Mouse (Mus musculus): ENCODE measurements around the gene Ndufaf2. TPM values are rescaled to one million over a fixed set of nuclear protein-coding genes. Genes with fewer than 3 reads are reported as not detected.

The Ndufaf2 gene
- polyA plus RNA-seq, 1 experiment: 22.0 TPM

- Histone ChIP-seq H3K27ac (ENCODE audit: insufficient read depth, low read depth, low read length) (no peak overlapping the region), H3K4me3 (ENCODE audit: insufficient read depth, low read length) (no peak overlapping the region), H3K4me1 (ENCODE audit: control insufficient read depth, insufficient read depth, low read length) (peaks cover 17% of the 10 kb centered on the region)
- no peak for TF ChIP-seq CTCF (IDR thresholded peaks at IDR 0.05; ENCODE audit: low read depth, low read length)
- TF ChIP-seq POLR2A (IDR thresholded peaks at IDR 0.05; ENCODE audit: borderline replicate concordance, low read depth, low read length): no peak
Observed at GRCm38 (mm10) chr13:108017349-108017748, 141.1 kb downstream of the Ndufaf2 start.

GRCm38 (mm10) chr13:108015166-108015565 lies 143.3 kb downstream of the Ndufaf2 start:
- Histone ChIP-seq H3K4me3 (ENCODE audit: insufficient read depth, low read length) (no peak overlapping the region), H3K27ac (ENCODE audit: insufficient read depth, low read depth, low read length) (0 out of 2 replicates have a peak overlapping the region, but pooled peaks have one; percentile 15), H3K4me1 (ENCODE audit: control insufficient read depth, insufficient read depth, low read length) (peaks cover 17% of the 10 kb centered on the region)
- TF ChIP-seq POLR2A (IDR thresholded peaks at IDR 0.05; ENCODE audit: borderline replicate concordance, low read depth, low read length) (no peak), CTCF (IDR thresholded peaks at IDR 0.05; ENCODE audit: low read depth, low read length) (no peak)

GRCm38 (mm10) chr13:108013839-108014238 lies 144.6 kb downstream of the Ndufaf2 start:
- Histone ChIP-seq H3K4me1 (ENCODE audit: control insufficient read depth, insufficient read depth, low read length) (peaks cover 17% of the 10 kb centered on the region), H3K4me3 (ENCODE audit: insufficient read depth, low read length) (no peak overlapping the region), H3K27ac (ENCODE audit: insufficient read depth, low read depth, low read length) (no peak overlapping the region)
- TF ChIP-seq POLR2A (IDR thresholded peaks at IDR 0.05; ENCODE audit: borderline replicate concordance, low read depth, low read length): no peak
- no peak for TF ChIP-seq CTCF (IDR thresholded peaks at IDR 0.05; ENCODE audit: low read depth, low read length)

GRCm38 (mm10) chr13:108013110-108013509 lies 145.3 kb downstream of the Ndufaf2 start:
- TF ChIP-seq POLR2A (IDR thresholded peaks at IDR 0.05; ENCODE audit: borderline replicate concordance, low read depth, low read length) (no peak), CTCF (IDR thresholded peaks at IDR 0.05; ENCODE audit: low read depth, low read length) (no peak)
- Histone ChIP-seq H3K4me3 (ENCODE audit: insufficient read depth, low read length) (no peak overlapping the region), H3K27ac (ENCODE audit: insufficient read depth, low read depth, low read length) (no peak overlapping the region), H3K4me1 (ENCODE audit: control insufficient read depth, insufficient read depth, low read length) (peaks cover 15% of the 10 kb centered on the region)

GRCm38 (mm10) chr13:108007861-108008260 lies 150.6 kb downstream of the Ndufaf2 start:
- TF ChIP-seq CTCF (IDR thresholded peaks at IDR 0.05; ENCODE audit: low read depth, low read length) (no peak), POLR2A (IDR thresholded peaks at IDR 0.05; ENCODE audit: borderline replicate concordance, low read depth, low read length) (no peak)
- Histone ChIP-seq H3K4me1 (ENCODE audit: control insufficient read depth, insufficient read depth, low read length) (no peaks in the 10 kb centered on the region), H3K4me3 (ENCODE audit: insufficient read depth, low read length) (no peak overlapping the region), H3K27ac (ENCODE audit: insufficient read depth, low read depth, low read length) (no peak overlapping the region)

- TF ChIP-seq CTCF (IDR thresholded peaks at IDR 0.05; ENCODE audit: low read depth, low read length): no peak
- TF ChIP-seq POLR2A (IDR thresholded peaks at IDR 0.05; ENCODE audit: borderline replicate concordance, low read depth, low read length): no peak
- Histone ChIP-seq H3K4me3 (ENCODE audit: insufficient read depth, low read length) (no peak overlapping the region), H3K27ac (ENCODE audit: insufficient read depth, low read depth, low read length) (no peak overlapping the region), H3K4me1 (ENCODE audit: control insufficient read depth, insufficient read depth, low read length) (no peaks in the 10 kb centered on the region)
Observed at GRCm38 (mm10) chr13:107996301-107996700, 162.1 kb downstream of the Ndufaf2 start.

- TF ChIP-seq POLR2A (IDR thresholded peaks at IDR 0.05; ENCODE audit: borderline replicate concordance, low read depth, low read length) (no peak), CTCF (IDR thresholded peaks at IDR 0.05; ENCODE audit: low read depth, low read length) (no peak)
- Histone ChIP-seq H3K4me1 (ENCODE audit: control insufficient read depth, insufficient read depth, low read length) (no peaks in the 10 kb centered on the region), H3K27ac (ENCODE audit: insufficient read depth, low read depth, low read length) (no peak overlapping the region), H3K4me3 (ENCODE audit: insufficient read depth, low read length) (no peak overlapping the region)
Observed at GRCm38 (mm10) chr13:107995211-107995610, 163.2 kb downstream of the Ndufaf2 start.

- Histone ChIP-seq H3K4me3 (ENCODE audit: insufficient read depth, low read length) (no peak overlapping the region), H3K27ac (ENCODE audit: insufficient read depth, low read depth, low read length) (no peak overlapping the region), H3K4me1 (ENCODE audit: control insufficient read depth, insufficient read depth, low read length) (no peaks in the 10 kb centered on the region)
- TF ChIP-seq POLR2A (IDR thresholded peaks at IDR 0.05; ENCODE audit: borderline replicate concordance, low read depth, low read length) (no peak), CTCF (IDR thresholded peaks at IDR 0.05; ENCODE audit: low read depth, low read length) (no peak)
Observed at GRCm38 (mm10) chr13:107992573-107992972, 165.8 kb downstream of the Ndufaf2 start.

- Histone ChIP-seq H3K4me1 (ENCODE audit: control insufficient read depth, insufficient read depth, low read length) (no peaks in the 10 kb centered on the region), H3K4me3 (ENCODE audit: insufficient read depth, low read length) (no peak overlapping the region), H3K27ac (ENCODE audit: insufficient read depth, low read depth, low read length) (no peak overlapping the region)
- TF ChIP-seq CTCF (IDR thresholded peaks at IDR 0.05; ENCODE audit: low read depth, low read length): no peak
- TF ChIP-seq POLR2A (IDR thresholded peaks at IDR 0.05; ENCODE audit: borderline replicate concordance, low read depth, low read length): no peak
Observed at GRCm38 (mm10) chr13:107984641-107985040, 173.8 kb downstream of the Ndufaf2 start.

GRCm38 (mm10) chr13:107984186-107984585 lies 174.2 kb downstream of the Ndufaf2 start:
- H3K4me1 ChIP-seq (ENCODE audit: control insufficient read depth, insufficient read depth, low read length): no peaks in the 10 kb centered on the region
- TF ChIP-seq POLR2A (IDR thresholded peaks at IDR 0.05; ENCODE audit: borderline replicate concordance, low read depth, low read length): no peak
- no peak for TF ChIP-seq CTCF (IDR thresholded peaks at IDR 0.05; ENCODE audit: low read depth, low read length)
- no peak overlapping the region for H3K4me3 ChIP-seq (ENCODE audit: insufficient read depth, low read length)
- H3K27ac ChIP-seq (ENCODE audit: insufficient read depth, low read depth, low read length): no peak overlapping the region

All from bone marrow macrophage, adult 2 months (primary cell).